Mouse (Mus musculus) erythroblast, embryonic 14.5 days (primary cell): ENCODE data around the gene Ano7.

Experiments used
- GATA1 ChIP-seq: IDR thresholded peaks from 2 replicates; pipeline ENCODE4 v1.6.1; 2012; ENCODE audit warnings: low read length, inconsistent platforms, mixed read lengths
- TAL1 ChIP-seq: IDR thresholded peaks from 3 replicates; pipeline ENCODE4 v1.6.1; 2012; ENCODE audit warnings: low read length, inconsistent platforms, mixed read lengths

- TF ChIP-seq TAL1 (no peak), GATA1 (no peak)
Observed at GRCm38 (mm10) chr1:93342648-93343503, 30.9 kb upstream of the Ano7 start, which contains the start of the genes Ppp1r7 and Pask.
